Mouse (Mus musculus): ENCODE measurements around the gene Man1a.

DNA sequence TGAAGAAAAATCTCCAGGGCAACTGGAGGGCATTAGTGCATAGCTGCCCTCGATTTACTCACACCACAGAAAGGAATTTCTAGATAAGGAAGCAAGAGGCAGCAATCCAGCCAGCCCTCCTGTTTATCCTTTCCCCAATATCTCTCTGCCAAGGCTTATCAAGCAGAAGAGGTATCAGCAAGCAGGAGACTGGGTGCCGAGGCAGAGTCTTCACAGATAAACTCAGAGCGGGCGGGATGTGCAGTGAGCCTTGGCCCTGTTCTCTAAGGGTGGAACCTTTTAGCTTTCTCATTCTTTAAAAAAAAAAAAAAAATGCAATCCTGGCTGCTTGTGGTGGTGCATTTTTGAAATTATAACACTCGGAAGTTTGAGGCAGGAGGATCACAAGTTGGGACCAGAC is 38.2 kb downstream of the Man1a start:
- TF ChIP-seq CTCF (IDR thresholded peaks at IDR 0.05; ENCODE audit: borderline replicate concordance, insufficient read depth, low read depth, low read length) (no peak), POLR2A (IDR thresholded peaks at IDR 0.05; ENCODE audit: borderline replicate concordance, insufficient read depth, low read length) (no peak)

Measured in cerebellum, adult 2 months (tissue).